Comparison of ENCODE assay signal across 33 mouse cellular contexts in genomic region chr19:55260389-55261184, GRCm38 (mm10). TPM values are rescaled to one million over a fixed set of nuclear protein-coding genes. Genes with fewer than 3 reads are reported as not detected.
DNase-seq lines count a peak whose midpoint lies in the region; ATAC-seq and TF ChIP-seq lines count a peak whose summit lies in the region.
"Had no signal": no experiment of that assay in that cellular context is flagged by ENCODE, and none has a peak within 500 bp of the region (broad histone marks: within the 10 kb centered on the region; RNA-seq: fewer than 3 reads in every experiment).

No protein-coding gene starts in this region.

- no peak for TF ChIP-seq RAD21 in CH12.LX (IDR thresholded peaks at IDR 0.05; ENCODE audit: low read depth, low read length)

- 54% methylated on average over 12 of the region's 12 CpGs for WGBS in intestine, embryonic 14.5 days
- 44% methylated on average over 12 of the region's 12 CpGs for WGBS in intestine, embryonic 15.5 days
- 63% methylated on average over 12 of the region's 12 CpGs for WGBS in liver, embryonic 12.5 days (ENCODE audit: insufficient replicate concordance)
- 55% methylated on average over 12 of the region's 12 CpGs for WGBS in liver, postnatal 0 days (ENCODE audit: insufficient replicate concordance)
- 74% methylated on average over 12 of the region's 12 CpGs for WGBS in hindbrain, embryonic 12.5 days
- whole genome bisulfite sequencing in heart, adult 2 months, result 67% methylated on average over 12 of the region's 12 CpGs

- TF ChIP-seq POLR2A in CH12.LX (IDR thresholded peaks at IDR 0.05; ENCODE audit: low read depth, low read length), result no peak
- TF ChIP-seq POLR2A in heart, adult 2 months (IDR thresholded peaks at IDR 0.05; ENCODE audit: insufficient read depth, low read depth, low read length), result no peak

- intact Hi-C loops in heart, adult 2 months (cut with DNase I), result no loop called here

- ATAC-seq in intestine, embryonic 14.5 days (replicated peaks; ENCODE audit: low FRiP score, low TSS enrichment, low read depth), result no peak
- no peak for ATAC-seq in intestine, embryonic 15.5 days
- no peak for ATAC-seq in liver, embryonic 12.5 days
- peak; percentile 68 for ATAC-seq in liver, postnatal 0 days
- ATAC-seq in hindbrain, embryonic 12.5 days (ENCODE audit: low FRiP score), result no peak
- no peak for ATAC-seq in megakaryocyte-erythroid progenitor cell, adult 5-6 weeks (replicated peaks; ENCODE audit: low FRiP score, low TSS enrichment, poor library complexity, severe bottlenecking)
- ATAC-seq: forebrain, embryonic 13.5 days; lung, postnatal 0 days had no signal

- H3K4me2 ChIP-seq in intestine, embryonic 14.5 days (ENCODE audit: low read length), result no peak overlapping the region
- H3K4me2 ChIP-seq in intestine, embryonic 15.5 days (replicated peaks), result no peak overlapping the region
- H3K4me2 ChIP-seq in CH12.LX (ENCODE audit: insufficient read depth, low read depth, poor library complexity, severe bottlenecking), result peak overlapping the region; percentile 17; the same call in 1 of the 2 replicates
- H3K4me2 ChIP-seq in liver, embryonic 12.5 days, result peak overlapping the region; percentile 38
- peak overlapping the region; percentile 41 for H3K4me2 ChIP-seq in liver, postnatal 0 days (ENCODE audit: low read depth, low read length)
- no peak overlapping the region for H3K4me2 ChIP-seq in hindbrain, embryonic 12.5 days (replicated peaks)
- H3K4me2 ChIP-seq: embryonic facial prominence, embryonic 15.5 days; forebrain, embryonic 13.5 days; heart, embryonic 11.5 days; hindbrain, embryonic 13.5 days; limb, embryonic 15.5 days; stomach, embryonic 15.5 days had no signal

- H3K36me3 ChIP-seq in intestine, embryonic 14.5 days (ENCODE audit: control insufficient read depth, insufficient read depth, low read length), result no peaks in the 10 kb centered on the region
- H3K36me3 ChIP-seq in intestine, embryonic 15.5 days, result no peaks in the 10 kb centered on the region
- H3K36me3 ChIP-seq in CH12.LX (replicated peaks in 1 of 2; ENCODE audit: control insufficient read depth in 1 of 2, insufficient read depth in 1 of 2, low read length in 1 of 2), result peaks cover 5 to 68% of the 10 kb centered on the region in 2 experiments
- H3K36me3 ChIP-seq in liver, embryonic 12.5 days, result peaks cover 36% of the 10 kb centered on the region
- H3K36me3 ChIP-seq in liver, postnatal 0 days (replicated peaks; ENCODE audit: insufficient read depth, low read length), result peaks cover 2% of the 10 kb centered on the region; the same call in 1 of the 2 replicates
- H3K36me3 ChIP-seq in hindbrain, embryonic 12.5 days, result no peaks in the 10 kb centered on the region
- H3K36me3 ChIP-seq in heart, adult 2 months (ENCODE audit: control insufficient read depth, insufficient read depth, low read length), result no peaks in the 10 kb centered on the region
- H3K36me3 ChIP-seq: embryonic facial prominence, embryonic 10.5 days; embryonic facial prominence, embryonic 15.5 days; hindbrain, embryonic 13.5 days; limb, embryonic 10.5 days; limb, embryonic 15.5 days; stomach, embryonic 15.5 days had no signal

- in situ Hi-C loops in CH12.LX (cut with MboI; ENCODE audit: low pct_ligation_motif_present, low pct_unique_long_range_greater_than_20kb, low sequenced_read_pairs), result no loop called here

- no peak for TF ChIP-seq CTCF in CH12.LX (conservative IDR thresholded peaks at IDR 0.05 in 1 of 2, IDR thresholded peaks at IDR 0.05 in 1 of 2; ENCODE audit: low read depth in 2 of 2, low read length in 2 of 2)
- TF ChIP-seq CTCF in liver, postnatal 0 days (IDR thresholded peaks at IDR 0.05; ENCODE audit: low read depth), result no peak
- no peak for TF ChIP-seq CTCF in heart, adult 2 months (IDR thresholded peaks at IDR 0.05)

- peak; percentile 29 for DNase-seq in intestine, embryonic 14.5 days (ENCODE audit: low spot score)
- no peak for DNase-seq in CH12.LX (ENCODE audit: extremely low read depth)
- no peak for DNase-seq in liver, postnatal 0 days
- no peak for DNase-seq in heart, adult 2 months
- DNase-seq: adrenal gland, adult 8-10 months; cerebellum, adult 11 months; cerebellum, adult 9-11 months; gastrocnemius, postnatal 25 days; heart, adult 11 months; heart, postnatal 36 days; kidney, adult 2 months; kidney, postnatal 36 days; layer of hippocampus, postnatal 36 days; midbrain, embryonic 14.5 days; right cerebral cortex, postnatal 14 days; thymus, postnatal 25 days had no signal

- no peaks in the 10 kb centered on the region for H3K27me3 ChIP-seq in intestine, embryonic 14.5 days (replicated peaks; ENCODE audit: control insufficient read depth, insufficient read depth, low read length)
- H3K27me3 ChIP-seq in intestine, embryonic 15.5 days (replicated peaks), result no peaks in the 10 kb centered on the region
- no peaks in the 10 kb centered on the region for H3K27me3 ChIP-seq in CH12.LX (replicated peaks)
- no peaks in the 10 kb centered on the region for H3K27me3 ChIP-seq in liver, embryonic 12.5 days (replicated peaks)
- H3K27me3 ChIP-seq in liver, postnatal 0 days (ENCODE audit: insufficient read depth, low read length), result no peaks in the 10 kb centered on the region
- H3K27me3 ChIP-seq in hindbrain, embryonic 12.5 days, result no peaks in the 10 kb centered on the region
- no peaks in the 10 kb centered on the region for H3K27me3 ChIP-seq in heart, adult 2 months (ENCODE audit: control insufficient read depth, insufficient read depth, low read length)
- H3K27me3 ChIP-seq: embryonic facial prominence, embryonic 15.5 days; forebrain, embryonic 13.5 days; hindbrain, embryonic 13.5 days; limb, embryonic 15.5 days; stomach, embryonic 15.5 days had no signal

- H3K4me1 ChIP-seq in intestine, embryonic 14.5 days (replicated peaks; ENCODE audit: control insufficient read depth, insufficient read depth, low read length), result 0 out of 2 replicates have a peak, but pooled peaks cover 5% of the 10 kb centered on the region
- H3K4me1 ChIP-seq in intestine, embryonic 15.5 days (replicated peaks), result peaks cover 5% of the 10 kb centered on the region; the same call in 1 of the 2 replicates
- H3K4me1 ChIP-seq in CH12.LX (ENCODE audit: control insufficient read depth in 1 of 2, insufficient read depth in 2 of 2), result peaks cover 44 to 96% of the 10 kb centered on the region in 2 experiments
- H3K4me1 ChIP-seq in liver, embryonic 12.5 days, result peaks cover 79% of the 10 kb centered on the region
- H3K4me1 ChIP-seq in liver, postnatal 0 days (ENCODE audit: insufficient read depth), result peaks cover 43% of the 10 kb centered on the region
- H3K4me1 ChIP-seq in hindbrain, embryonic 12.5 days, result no peaks in the 10 kb centered on the region
- H3K4me1 ChIP-seq in heart, adult 2 months (ENCODE audit: control insufficient read depth, insufficient read depth, low read length), result no peaks in the 10 kb centered on the region
- H3K4me1 ChIP-seq: embryonic facial prominence, embryonic 15.5 days; forebrain, embryonic 13.5 days; hindbrain, embryonic 13.5 days; limb, embryonic 10.5 days; limb, embryonic 15.5 days had no signal

- dilution Hi-C loops in CH12.LX (cut with MboI; ENCODE audit: extremely low pct_ligation_motif_present, extremely low pct_unique_long_range_greater_than_20kb, low sequenced_read_pairs), result no loop called here

- TF ChIP-seq EP300 in CH12.LX (IDR thresholded peaks at IDR 0.05; ENCODE audit: low read length), result no peak
- TF ChIP-seq EP300 in liver, postnatal 0 days (IDR thresholded peaks at IDR 0.05; ENCODE audit: low read depth), result peak; percentile 48; the same call in 1 of the 2 replicates
- TF ChIP-seq EP300 in heart, adult 2 months (IDR thresholded peaks at IDR 0.05; ENCODE audit: insufficient read depth, low read depth, low read length), result no peak

- H3K27ac ChIP-seq in intestine, embryonic 14.5 days (ENCODE audit: low read depth), result no peak overlapping the region
- H3K27ac ChIP-seq in intestine, embryonic 15.5 days, result no peak overlapping the region
- no peak overlapping the region for H3K27ac ChIP-seq in CH12.LX (ENCODE audit: insufficient read depth, low read depth)
- peak overlapping the region; percentile 55 for H3K27ac ChIP-seq in liver, embryonic 12.5 days
- H3K27ac ChIP-seq in liver, postnatal 0 days (ENCODE audit: low read depth), result peak overlapping the region; percentile 79
- no peak overlapping the region for H3K27ac ChIP-seq in hindbrain, embryonic 12.5 days
- H3K27ac ChIP-seq in heart, adult 2 months, result no peak overlapping the region
- H3K27ac ChIP-seq: embryonic facial prominence, embryonic 10.5 days; embryonic facial prominence, embryonic 15.5 days; forebrain, embryonic 13.5 days; hindbrain, embryonic 13.5 days; layer of hippocampus, adult 2 months; limb, embryonic 10.5 days; limb, embryonic 15.5 days; macrophage had no signal

- no peak overlapping the region for H3K9ac ChIP-seq in intestine, embryonic 14.5 days (ENCODE audit: low read length)
- H3K9ac ChIP-seq in intestine, embryonic 15.5 days, result no peak overlapping the region
- H3K9ac ChIP-seq in CH12.LX (ENCODE audit: insufficient read depth, low read depth), result 0 out of 2 replicates have a peak overlapping the region, but pooled peaks have one; percentile 27
- no peak overlapping the region for H3K9ac ChIP-seq in liver, embryonic 12.5 days
- no peak overlapping the region for H3K9ac ChIP-seq in liver, postnatal 0 days (replicated peaks)
- H3K9ac ChIP-seq in hindbrain, embryonic 12.5 days, result no peak overlapping the region
- H3K9ac ChIP-seq in heart, adult 2 months (ENCODE audit: low read depth, low read length), result no peak overlapping the region
- H3K9ac ChIP-seq: embryonic facial prominence, embryonic 15.5 days; forebrain, embryonic 13.5 days; hindbrain, embryonic 13.5 days; limb, embryonic 15.5 days; stomach, embryonic 15.5 days had no signal

- no peak overlapping the region for H3K4me3 ChIP-seq in intestine, embryonic 14.5 days (ENCODE audit: low read depth, low read length)
- no peak overlapping the region for H3K4me3 ChIP-seq in intestine, embryonic 15.5 days (replicated peaks)
- no peak overlapping the region for H3K4me3 ChIP-seq in CH12.LX (replicated peaks in 1 of 3; ENCODE audit: low read depth in 2 of 3, low read length in 2 of 3, poor library complexity in 1 of 3)
- H3K4me3 ChIP-seq in liver, embryonic 12.5 days, result no peak overlapping the region
- no peak overlapping the region for H3K4me3 ChIP-seq in liver, postnatal 0 days (ENCODE audit: low read depth, low read length)
- no peak overlapping the region for H3K4me3 ChIP-seq in hindbrain, embryonic 12.5 days
- no peak overlapping the region for H3K4me3 ChIP-seq in heart, adult 2 months
- H3K4me3 ChIP-seq: embryonic facial prominence, embryonic 10.5 days; embryonic facial prominence, embryonic 15.5 days; forebrain, embryonic 13.5 days; hindbrain, embryonic 13.5 days; layer of hippocampus, adult 2 months; limb, embryonic 10.5 days; limb, embryonic 15.5 days; stomach, embryonic 15.5 days had no signal

- H3K9me3 ChIP-seq in intestine, embryonic 14.5 days (ENCODE audit: control insufficient read depth, low read length), result no peaks in the 10 kb centered on the region
- H3K9me3 ChIP-seq in intestine, embryonic 15.5 days, result no peaks in the 10 kb centered on the region
- H3K9me3 ChIP-seq in CH12.LX (replicated peaks; ENCODE audit: low read length), result no peaks in the 10 kb centered on the region
- no peaks in the 10 kb centered on the region for H3K9me3 ChIP-seq in liver, embryonic 12.5 days (replicated peaks)
- no peaks in the 10 kb centered on the region for H3K9me3 ChIP-seq in liver, postnatal 0 days (ENCODE audit: low read length)
- H3K9me3 ChIP-seq in hindbrain, embryonic 12.5 days (replicated peaks), result no peaks in the 10 kb centered on the region
- H3K9me3 ChIP-seq: embryonic facial prominence, embryonic 10.5 days; embryonic facial prominence, embryonic 15.5 days; forebrain, embryonic 13.5 days; hindbrain, embryonic 13.5 days; limb, embryonic 10.5 days; limb, embryonic 15.5 days; stomach, embryonic 15.5 days had no signal

- peaks cover 87% of the 10 kb centered on the region for H3K79me2 ChIP-seq in CH12.LX (replicated peaks; ENCODE audit: control insufficient read depth, extremely low read depth, insufficient read depth, poor library complexity, severe bottlenecking)
- no peaks in the 10 kb centered on the region for H3K79me2 ChIP-seq in heart, adult 2 months (replicated peaks; ENCODE audit: control insufficient read depth, insufficient read depth, low read length)

RNA-seq across cellular contexts. Expression of gene Acsl5, which starts 8.8 kb away (rescaled TPM):
- 86.5 and 93.2 TPM in 2 replicates for polyA plus RNA-seq in intestine, embryonic 14.5 days (2014; fragmentation: Nextera tagmentation; extraction: Ambion mirVana)
- 315 and 329 TPM in 2 replicates for polyA plus RNA-seq in intestine, embryonic 15.5 days (2015; fragmentation: Nextera tagmentation; extraction: Ambion mirVana)
- 126 and 143 TPM in 2 replicates for total RNA-seq in CH12.LX (2012; rRNA removed)
- 196 and 224 TPM in 2 replicates for total RNA-seq in CH12.LX (2014; rRNA removed)
- polyA plus RNA-seq in CH12.LX (2012; ENCODE audit: insufficient read length, low read depth), result 231 and 265 TPM in 2 replicates
- polyA plus RNA-seq in liver, embryonic 12.5 days (2016; fragmentation: Nextera tagmentation; extraction: Ambion mirVana), result 110 and 115 TPM in 2 replicates
- 397 and 414 TPM in 2 replicates for polyA plus RNA-seq in liver, postnatal 0 days (2015; fragmentation: Nextera tagmentation; extraction: Ambion mirVana)
- polyA plus RNA-seq in hindbrain, embryonic 12.5 days (2016; fragmentation: Nextera tagmentation; extraction: Ambion mirVana), result 16.5 and 16.9 TPM in 2 replicates
- 10 to 100 TPM; 12.5 to 14.7 TPM for total RNA-seq in heart, adult 2 months (2021)
- polyA plus RNA-seq in heart, adult 2 months (2012; rRNA removed), result 8.0 and 9.0 TPM in 2 replicates
- total RNA-seq in megakaryocyte-erythroid progenitor cell, adult 5-6 weeks (2014; fragmentation: Nextera tagmentation), result 180 and 241 TPM in 2 replicates
- total RNA-seq in megakaryocyte-erythroid progenitor cell, adult 5-6 weeks (2017), result 295 and 345 TPM in 2 replicates

RNA-seq across cellular contexts. Expression of gene Gucy2g, which starts 19.6 kb away (rescaled TPM):
- not detected in 2 replicates for polyA plus RNA-seq in intestine, embryonic 14.5 days (2014; fragmentation: Nextera tagmentation; extraction: Ambion mirVana)
- not detected in 2 replicates for polyA plus RNA-seq in intestine, embryonic 15.5 days (2015; fragmentation: Nextera tagmentation; extraction: Ambion mirVana)
- total RNA-seq in CH12.LX (2012; rRNA removed) (not detected in 2 replicates), CH12.LX (2014; rRNA removed) (not detected in 2 replicates)
- polyA plus RNA-seq in CH12.LX (2012; ENCODE audit: insufficient read length, low read depth), result 0.11 TPM in 1 of 2 replicates, not detected in the other
- 0.04 TPM in 1 of 2 replicates, not detected in the other for polyA plus RNA-seq in liver, embryonic 12.5 days (2016; fragmentation: Nextera tagmentation; extraction: Ambion mirVana)
- polyA plus RNA-seq in liver, postnatal 0 days (2015; fragmentation: Nextera tagmentation; extraction: Ambion mirVana), result 0.02 TPM in 1 of 2 replicates, not detected in the other
- polyA plus RNA-seq in hindbrain, embryonic 12.5 days (2016; fragmentation: Nextera tagmentation; extraction: Ambion mirVana), result not detected in 2 replicates
- under 1 TPM in 1 of 2 experiments, not detected in 1; 0.07 TPM for total RNA-seq in heart, adult 2 months (2021)
- polyA plus RNA-seq in heart, adult 2 months (2012; rRNA removed), result 0.12 TPM in 2 replicates
- not detected in 2 replicates for total RNA-seq in megakaryocyte-erythroid progenitor cell, adult 5-6 weeks (2014; fragmentation: Nextera tagmentation)
- total RNA-seq in megakaryocyte-erythroid progenitor cell, adult 5-6 weeks (2017), result not detected in 2 replicates
- total RNA-seq: adrenal gland, adult 8-10 months; monocyte, adult 5-6 weeks had no signal
- polyA plus RNA-seq: embryonic facial prominence, embryonic 10.5 days; forebrain, embryonic 13.5 days; heart, embryonic 11.5 days; heart, embryonic 16.5 days; limb, embryonic 10.5 days; macrophage had no signal

RNA-seq across cellular contexts. Expression of gene Zdhhc6, which starts 55.2 kb away (rescaled TPM):
- polyA plus RNA-seq in intestine, embryonic 14.5 days (2014; fragmentation: Nextera tagmentation; extraction: Ambion mirVana), result 102 and 108 TPM in 2 replicates
- polyA plus RNA-seq in intestine, embryonic 15.5 days (2015; fragmentation: Nextera tagmentation; extraction: Ambion mirVana), result 94.9 and 98.7 TPM in 2 replicates
- total RNA-seq in CH12.LX (2012; rRNA removed), result 88.6 and 101 TPM in 2 replicates
- total RNA-seq in CH12.LX (2014; rRNA removed), result 143 and 152 TPM in 2 replicates
- 101 and 108 TPM in 2 replicates for polyA plus RNA-seq in CH12.LX (2012; ENCODE audit: insufficient read length, low read depth)
- 81.9 and 83.4 TPM in 2 replicates for polyA plus RNA-seq in liver, embryonic 12.5 days (2016; fragmentation: Nextera tagmentation; extraction: Ambion mirVana)
- 49.0 and 49.9 TPM in 2 replicates for polyA plus RNA-seq in liver, postnatal 0 days (2015; fragmentation: Nextera tagmentation; extraction: Ambion mirVana)
- 88.4 and 90.1 TPM in 2 replicates for polyA plus RNA-seq in hindbrain, embryonic 12.5 days (2016; fragmentation: Nextera tagmentation; extraction: Ambion mirVana)
- total RNA-seq in heart, adult 2 months (2021), result 10 to 100 TPM; 19.6 to 22.1 TPM
- polyA plus RNA-seq in heart, adult 2 months (2012; rRNA removed), result 10.4 and 14.1 TPM in 2 replicates
- total RNA-seq in megakaryocyte-erythroid progenitor cell, adult 5-6 weeks (2014; fragmentation: Nextera tagmentation), result 80.1 and 80.5 TPM in 2 replicates
- 66.1 and 68.1 TPM in 2 replicates for total RNA-seq in megakaryocyte-erythroid progenitor cell, adult 5-6 weeks (2017)

RNA-seq across cellular contexts. Expression of gene Vti1a, which starts 55.5 kb away (rescaled TPM):
- polyA plus RNA-seq in intestine, embryonic 14.5 days (2014; fragmentation: Nextera tagmentation; extraction: Ambion mirVana), result 23.5 and 24.6 TPM in 2 replicates
- 23.5 and 24.1 TPM in 2 replicates for polyA plus RNA-seq in intestine, embryonic 15.5 days (2015; fragmentation: Nextera tagmentation; extraction: Ambion mirVana)
- 22.3 and 23.1 TPM in 2 replicates for total RNA-seq in CH12.LX (2012; rRNA removed)
- total RNA-seq in CH12.LX (2014; rRNA removed), result 23.5 and 23.8 TPM in 2 replicates
- polyA plus RNA-seq in CH12.LX (2012; ENCODE audit: insufficient read length, low read depth), result 27.6 and 30.8 TPM in 2 replicates
- polyA plus RNA-seq in liver, embryonic 12.5 days (2016; fragmentation: Nextera tagmentation; extraction: Ambion mirVana), result 23.9 and 24.5 TPM in 2 replicates
- polyA plus RNA-seq in liver, postnatal 0 days (2015; fragmentation: Nextera tagmentation; extraction: Ambion mirVana), result 9.7 and 10.5 TPM in 2 replicates
- 28.8 and 32.3 TPM in 2 replicates for polyA plus RNA-seq in hindbrain, embryonic 12.5 days (2016; fragmentation: Nextera tagmentation; extraction: Ambion mirVana)
- total RNA-seq in heart, adult 2 months (2021), result 10 to 100 TPM; 15.6 to 16.3 TPM
- 6.2 and 9.4 TPM in 2 replicates for polyA plus RNA-seq in heart, adult 2 months (2012; rRNA removed)
- total RNA-seq in megakaryocyte-erythroid progenitor cell, adult 5-6 weeks (2014; fragmentation: Nextera tagmentation), result 56.4 and 65.4 TPM in 2 replicates
- 39.6 and 54.3 TPM in 2 replicates for total RNA-seq in megakaryocyte-erythroid progenitor cell, adult 5-6 weeks (2017)

Comparison
In these comparisons a context has a peak if more than half of its experiments do, and no peak if none do; other contexts are left out.
1. H3K27ac ChIP-seq: peak in liver, embryonic 12.5 days (single experiment) and liver, postnatal 0 days (single experiment); none in intestine, embryonic 14.5 days (single experiment), intestine, embryonic 15.5 days (single experiment), CH12.LX (single experiment), hindbrain, embryonic 12.5 days (single experiment) and heart, adult 2 months (single experiment).
2. H3K4me2 ChIP-seq: peak in CH12.LX (single experiment), liver, embryonic 12.5 days (single experiment) and liver, postnatal 0 days (single experiment); none in intestine, embryonic 14.5 days (single experiment), intestine, embryonic 15.5 days (single experiment) and hindbrain, embryonic 12.5 days (single experiment).